Mouse (Mus musculus): ENCODE data around the gene Rabl2.

GRCm38 (mm10) chr15:89622312-89622958 lies 30.7 kb upstream of the Rabl2 start:
- peak; percentile 13; the same call in 1 of the 2 replicates for TF ChIP-seq CTCF (IDR thresholded peaks at IDR 0.05; ENCODE audit: extremely low read depth, insufficient read depth, insufficient read length, insufficient replicate concordance)
- TF ChIP-seq POLR2A (IDR thresholded peaks at IDR 0.05; ENCODE audit: low read depth, low read length) = no peak
